Mouse (Mus musculus) left cerebral cortex, postnatal 25 days (tissue): ENCODE results near the gene Map4k1. TPM values are rescaled to one million over a fixed set of nuclear protein-coding genes. Genes with fewer than 3 reads are reported as not detected.

Experiments
- DNase-seq, 2 experiments: peaks; one replicate each; pipeline ENCODE4 v3.0.0; 2022; ENCODE audit warnings: low spot score in 2 of 2, mixed read lengths in 1 of 2
- intact Hi-C: fragments of 180-260 bp; cut with DNase I; formaldehyde crosslinking; loops from one replicate; pipeline ENCODE4 v1.15.1; 2025
- total RNA-seq, 2 experiments: library from RNA; stranded (reverse); gene quantifications; 2 replicates each; pipeline ENCODE4 v1.2.3; 2021

Gene Map4k1
- total RNA-seq = 1 to 10 TPM; 1.7 to 1.8 TPM

GRCm38 (mm10) chr7:28981651-28982273, at the start of gene Map4k1, which contains the start of gene Eif3k:
Gene Map4k1 (plus strand): TSS chr7:28982050.
Gene Eif3k (minus strand): TSS chr7:28981864.
- peak; percentile 99 to 100 for DNase-seq
- intact Hi-C loops = loop anchor here (1.0 kb wide), 1 partner anchor 215 kb away; the partner anchor contains the start of gene Sirt2

- intact Hi-C loops = no loop called here
Observed at GRCm38 (mm10) chr7:28932421-28933041, 49.3 kb upstream of the Map4k1 start.

GRCm38 (mm10) chr7:28933825-28934224, 48.0 kb upstream of the Map4k1 start:
- no peak for DNase-seq
- intact Hi-C loops = no loop called here

More at GRCm38 (mm10) chr7:28932421-28933041, 49.3 kb upstream of the Map4k1 start:
- DNase-seq = no peak

GRCm38 (mm10) chr7:28936787-28937186, 45.1 kb upstream of the Map4k1 start:
- intact Hi-C loops = no loop called here
- DNase-seq = no peak

- DNase-seq = no peak
- intact Hi-C loops = no loop called here
Observed at GRCm38 (mm10) chr7:28938654-28939053, 43.2 kb upstream of the Map4k1 start.

- intact Hi-C loops = no loop called here
- DNase-seq = no peak
Observed at GRCm38 (mm10) chr7:28939418-28940183, 42.2 kb upstream of the Map4k1 start.

GRCm38 (mm10) chr7:28941129-28941528, 40.7 kb upstream of the Map4k1 start:
- intact Hi-C loops = no loop called here

GRCm38 (mm10) chr7:28941542-28941941, 40.3 kb upstream of the Map4k1 start:
- intact Hi-C loops = no loop called here
- DNase-seq = no peak

More at GRCm38 (mm10) chr7:28941129-28941528, 40.7 kb upstream of the Map4k1 start:
- DNase-seq = no peak

GRCm38 (mm10) chr7:28943451-28944180, 38.2 kb upstream of the Map4k1 start:
- intact Hi-C loops = no loop called here
- peak in 1 of 2 experiments; percentile 53 for DNase-seq

- intact Hi-C loops = no loop called here
- DNase-seq = no peak
Observed at GRCm38 (mm10) chr7:28944756-28945415, 37.0 kb upstream of the Map4k1 start.

- no peak for DNase-seq
- intact Hi-C loops = no loop called here
Observed at GRCm38 (mm10) chr7:28945416-28946270, 36.2 kb upstream of the Map4k1 start.

- intact Hi-C loops = no loop called here
- DNase-seq = no peak
Observed at GRCm38 (mm10) chr7:28946271-28946610, 35.6 kb upstream of the Map4k1 start.

- intact Hi-C loops = no loop called here
- no peak for DNase-seq
Observed at GRCm38 (mm10) chr7:28948746-28949145, 33.1 kb upstream of the Map4k1 start.

GRCm38 (mm10) chr7:28949298-28949697, 32.6 kb upstream of the Map4k1 start:
- intact Hi-C loops = no loop called here
- no peak for DNase-seq

GRCm38 (mm10) chr7:28950346-28951037, 31.4 kb upstream of the Map4k1 start:
- DNase-seq = no peak
- intact Hi-C loops = no loop called here

GRCm38 (mm10) chr7:28951764-28952163, 30.1 kb upstream of the Map4k1 start:
- intact Hi-C loops = no loop called here
- no peak for DNase-seq

- peak in 1 of 2 experiments; percentile 68 for DNase-seq
- intact Hi-C loops = no loop called here
Observed at GRCm38 (mm10) chr7:28952786-28953185, 29.1 kb upstream of the Map4k1 start.
